Mouse (Mus musculus): ENCODE data around the gene Zdhhc19. TPM values are rescaled to one million over a fixed set of nuclear protein-coding genes. Genes with fewer than 3 reads are reported as not detected.

Gene Zdhhc19
- polyA plus RNA-seq, 1 experiment, result not detected

- Histone ChIP-seq H3K27me3 (ENCODE audit: control insufficient read depth, insufficient read depth, low read length) (no peaks in the 10 kb centered on the region), H3K4me3 (ENCODE audit: control insufficient read depth, insufficient read depth, low read length) (no peak overlapping the region), H3K36me3 (ENCODE audit: control insufficient read depth, insufficient read depth, low read length) (no peaks in the 10 kb centered on the region), H3K4me1 (replicated peaks; ENCODE audit: control insufficient read depth, insufficient read depth, low read length) (peaks cover 29% of the 10 kb centered on the region), H3K27ac (ENCODE audit: control insufficient read depth, insufficient read depth, low read length) (no peak overlapping the region)
- no peak for DNase-seq
- TF ChIP-seq CTCF (IDR thresholded peaks at IDR 0.05; ENCODE audit: borderline replicate concordance, control insufficient read depth, extremely low read depth, insufficient read depth, low read length, poor library complexity), result no peak
- no peak for TF ChIP-seq POLR2A (IDR thresholded peaks at IDR 0.05; ENCODE audit: control insufficient read depth, extremely low read depth, insufficient read depth, low read length, poor library complexity)
- WGBS, result 98% methylated on average over 8 of the region's 8 CpGs
Observed at GRCm38 (mm10) chr16:32511827-32512490, 15.9 kb downstream of the Zdhhc19 start.

- TF ChIP-seq CTCF (IDR thresholded peaks at IDR 0.05; ENCODE audit: borderline replicate concordance, control insufficient read depth, extremely low read depth, insufficient read depth, low read length, poor library complexity) (no peak), POLR2A (IDR thresholded peaks at IDR 0.05; ENCODE audit: control insufficient read depth, extremely low read depth, insufficient read depth, low read length, poor library complexity) (no peak)
- no peak for DNase-seq
- no peaks in the 10 kb centered on the region for H3K27me3 ChIP-seq (ENCODE audit: control insufficient read depth, insufficient read depth, low read length)
- H3K27ac ChIP-seq (ENCODE audit: control insufficient read depth, insufficient read depth, low read length), result no peak overlapping the region
- H3K4me3 ChIP-seq (ENCODE audit: control insufficient read depth, insufficient read depth, low read length), result no peak overlapping the region
- H3K36me3 ChIP-seq (ENCODE audit: control insufficient read depth, insufficient read depth, low read length), result no peaks in the 10 kb centered on the region
- WGBS, result 93% methylated on average over 3 of the region's 3 CpGs
- peaks cover 37% of the 10 kb centered on the region for H3K4me1 ChIP-seq (replicated peaks; ENCODE audit: control insufficient read depth, insufficient read depth, low read length)
Observed at GRCm38 (mm10) chr16:32512921-32513320, 16.9 kb downstream of the Zdhhc19 start.

- no peak for DNase-seq
- H3K27me3 ChIP-seq (ENCODE audit: control insufficient read depth, insufficient read depth, low read length), result no peaks in the 10 kb centered on the region
- H3K4me1 ChIP-seq (replicated peaks; ENCODE audit: control insufficient read depth, insufficient read depth, low read length), result peaks cover 41% of the 10 kb centered on the region
- 96% methylated on average over 6 of the region's 6 CpGs for WGBS
- H3K4me3 ChIP-seq (ENCODE audit: control insufficient read depth, insufficient read depth, low read length), result no peak overlapping the region
- H3K27ac ChIP-seq (ENCODE audit: control insufficient read depth, insufficient read depth, low read length), result no peak overlapping the region
- no peaks in the 10 kb centered on the region for H3K36me3 ChIP-seq (ENCODE audit: control insufficient read depth, insufficient read depth, low read length)
- TF ChIP-seq CTCF (IDR thresholded peaks at IDR 0.05; ENCODE audit: borderline replicate concordance, control insufficient read depth, extremely low read depth, insufficient read depth, low read length, poor library complexity) (no peak), POLR2A (IDR thresholded peaks at IDR 0.05; ENCODE audit: control insufficient read depth, extremely low read depth, insufficient read depth, low read length, poor library complexity) (no peak)
Observed at GRCm38 (mm10) chr16:32513401-32513800, 17.3 kb downstream of the Zdhhc19 start.

GRCm38 (mm10) chr16:32513948-32514347 lies 17.9 kb downstream of the Zdhhc19 start:
- no peak overlapping the region for H3K4me3 ChIP-seq (ENCODE audit: control insufficient read depth, insufficient read depth, low read length)
- no peaks in the 10 kb centered on the region for H3K27me3 ChIP-seq (ENCODE audit: control insufficient read depth, insufficient read depth, low read length)
- no peak overlapping the region for H3K27ac ChIP-seq (ENCODE audit: control insufficient read depth, insufficient read depth, low read length)
- 99% methylated on average over 6 of the region's 6 CpGs for WGBS
- H3K36me3 ChIP-seq (ENCODE audit: control insufficient read depth, insufficient read depth, low read length), result no peaks in the 10 kb centered on the region
- TF ChIP-seq POLR2A (IDR thresholded peaks at IDR 0.05; ENCODE audit: control insufficient read depth, extremely low read depth, insufficient read depth, low read length, poor library complexity), result no peak
- no peak for TF ChIP-seq CTCF (IDR thresholded peaks at IDR 0.05; ENCODE audit: borderline replicate concordance, control insufficient read depth, extremely low read depth, insufficient read depth, low read length, poor library complexity)
- no peak for DNase-seq
- peaks cover 44% of the 10 kb centered on the region for H3K4me1 ChIP-seq (replicated peaks; ENCODE audit: control insufficient read depth, insufficient read depth, low read length)

GRCm38 (mm10) chr16:32516006-32516962 lies 20.2 kb downstream of the Zdhhc19 start:
- 0 out of 2 replicates have a peak, but pooled peaks have one; percentile 34 for TF ChIP-seq POLR2A (IDR thresholded peaks at IDR 0.05; ENCODE audit: control insufficient read depth, extremely low read depth, insufficient read depth, low read length, poor library complexity)
- no peak for TF ChIP-seq CTCF (IDR thresholded peaks at IDR 0.05; ENCODE audit: borderline replicate concordance, control insufficient read depth, extremely low read depth, insufficient read depth, low read length, poor library complexity)
- H3K27me3 ChIP-seq (ENCODE audit: control insufficient read depth, insufficient read depth, low read length), result no peaks in the 10 kb centered on the region
- peak; percentile 78 for DNase-seq
- peak overlapping the region; percentile 90 for H3K27ac ChIP-seq (ENCODE audit: control insufficient read depth, insufficient read depth, low read length)
- peaks cover 55% of the 10 kb centered on the region for H3K4me1 ChIP-seq (replicated peaks; ENCODE audit: control insufficient read depth, insufficient read depth, low read length)
- WGBS, result 2% methylated on average over 21 of the region's 21 CpGs
- no peaks in the 10 kb centered on the region for H3K36me3 ChIP-seq (ENCODE audit: control insufficient read depth, insufficient read depth, low read length)
- H3K4me3 ChIP-seq (ENCODE audit: control insufficient read depth, insufficient read depth, low read length), result peak overlapping the region; percentile 30

GRCm38 (mm10) chr16:32517785-32518481 lies 21.9 kb downstream of the Zdhhc19 start:
- TF ChIP-seq CTCF (IDR thresholded peaks at IDR 0.05; ENCODE audit: borderline replicate concordance, control insufficient read depth, extremely low read depth, insufficient read depth, low read length, poor library complexity), result no peak
- TF ChIP-seq POLR2A (IDR thresholded peaks at IDR 0.05; ENCODE audit: control insufficient read depth, extremely low read depth, insufficient read depth, low read length, poor library complexity), result no peak
- H3K27ac ChIP-seq (ENCODE audit: control insufficient read depth, insufficient read depth, low read length), result no peak overlapping the region
- no peaks in the 10 kb centered on the region for H3K27me3 ChIP-seq (ENCODE audit: control insufficient read depth, insufficient read depth, low read length)
- DNase-seq, result no peak
- H3K36me3 ChIP-seq (ENCODE audit: control insufficient read depth, insufficient read depth, low read length), result no peaks in the 10 kb centered on the region
- H3K4me3 ChIP-seq (ENCODE audit: control insufficient read depth, insufficient read depth, low read length), result no peak overlapping the region
- 85% methylated on average over 12 of the region's 12 CpGs for WGBS
- H3K4me1 ChIP-seq (replicated peaks; ENCODE audit: control insufficient read depth, insufficient read depth, low read length), result peaks cover 65% of the 10 kb centered on the region

All from thymus, adult 2 months (tissue).